Mouse (Mus musculus): ENCODE results near the gene Pqlc2.

GRCm38 (mm10) chr4:139280530-139280929 lies 30.0 kb downstream of the Pqlc2 start:
- no peak for TF ChIP-seq CTCF (IDR thresholded peaks at IDR 0.05; ENCODE audit: borderline replicate concordance, control insufficient read depth, extremely low read depth, insufficient read depth, low read length, poor library complexity)
- TF ChIP-seq POLR2A (IDR thresholded peaks at IDR 0.05; ENCODE audit: control insufficient read depth, extremely low read depth, insufficient read depth, low read length, poor library complexity): no peak
